Mouse (Mus musculus): ENCODE results near the gene Golt1b.

GRCm38 (mm10) chr6:142346181-142347110 lies 40.6 kb upstream of the Golt1b start:
- TF ChIP-seq CTCF (IDR thresholded peaks at IDR 0.05; ENCODE audit: low read depth, low read length) (no peak), POLR2A (IDR thresholded peaks at IDR 0.05; ENCODE audit: borderline replicate concordance, low read depth, low read length) (no peak)
